Mouse (Mus musculus) spleen, postnatal 36 days (tissue): ENCODE results near the gene Sox4.

Experiments used
- DNase-seq, 2 experiments: peaks; one replicate each; pipeline ENCODE4 v3.0.0; 2022; ENCODE audit warnings: low spot score in 2 of 2, mixed read lengths in 1 of 2

The Sox4 gene

DNA sequence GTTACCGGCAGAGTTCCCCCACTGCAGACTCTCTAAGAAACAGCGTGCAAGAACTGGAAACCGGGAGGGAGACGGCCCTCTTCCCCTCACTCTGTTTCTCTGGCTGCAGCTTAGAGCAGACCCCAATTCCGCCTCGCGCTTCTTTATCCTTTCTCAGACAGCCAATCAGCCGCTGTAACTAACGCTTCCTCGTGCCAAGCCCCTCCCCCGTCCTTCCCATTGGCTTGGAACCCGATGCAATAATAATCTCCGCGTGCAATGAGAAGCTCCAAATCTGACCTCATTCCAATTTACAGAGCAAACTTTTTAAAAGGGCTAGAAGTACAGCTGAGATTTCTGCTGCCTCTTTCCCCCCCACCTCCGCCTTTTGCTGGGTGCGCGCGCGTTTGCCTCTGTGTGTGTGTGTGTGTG lies at the start of gene Sox4:
Gene Sox4 (minus strand): TSS at position 133 of the 411 bp plus-strand sequence.
- DNase-seq: peak; percentile 91 to 93

DNA sequence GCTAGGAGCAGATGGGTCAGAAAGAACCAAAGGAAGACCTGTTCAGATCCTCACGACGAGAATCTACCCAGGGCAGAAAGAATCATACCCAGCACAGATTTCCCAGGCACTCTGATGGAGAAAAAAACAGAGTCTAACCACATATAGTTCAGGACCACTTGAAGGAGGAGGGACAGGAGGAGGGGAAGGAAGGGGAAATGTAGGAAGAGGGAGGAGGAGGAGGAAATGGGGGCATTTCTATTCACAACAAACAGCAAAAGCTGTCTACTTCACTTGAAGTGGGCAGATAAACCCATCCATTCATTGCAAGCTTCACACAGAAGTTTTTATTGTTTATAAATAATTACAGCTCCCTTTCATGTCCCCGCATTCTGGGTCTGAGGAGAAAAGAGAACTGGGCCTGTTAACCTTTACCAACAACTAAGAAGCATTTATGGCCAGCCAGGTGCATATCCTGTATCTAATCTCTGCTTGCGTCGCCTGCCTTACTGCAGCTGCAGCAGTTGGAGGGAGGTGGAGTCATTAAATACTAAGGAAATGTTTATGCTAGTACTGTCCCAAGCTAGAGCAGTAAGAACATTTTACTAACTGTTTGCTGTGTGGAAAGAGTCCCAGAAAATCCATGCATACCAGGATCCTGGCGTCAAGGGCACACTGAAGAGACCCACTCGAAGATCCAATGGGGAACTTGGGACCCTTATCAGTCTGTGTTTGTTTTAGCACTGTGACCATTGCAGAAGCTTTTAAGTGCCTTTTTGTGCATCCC lies 38.6 kb upstream of the Sox4 start:
- DNase-seq: peak; percentile 6 to 18

DNA sequence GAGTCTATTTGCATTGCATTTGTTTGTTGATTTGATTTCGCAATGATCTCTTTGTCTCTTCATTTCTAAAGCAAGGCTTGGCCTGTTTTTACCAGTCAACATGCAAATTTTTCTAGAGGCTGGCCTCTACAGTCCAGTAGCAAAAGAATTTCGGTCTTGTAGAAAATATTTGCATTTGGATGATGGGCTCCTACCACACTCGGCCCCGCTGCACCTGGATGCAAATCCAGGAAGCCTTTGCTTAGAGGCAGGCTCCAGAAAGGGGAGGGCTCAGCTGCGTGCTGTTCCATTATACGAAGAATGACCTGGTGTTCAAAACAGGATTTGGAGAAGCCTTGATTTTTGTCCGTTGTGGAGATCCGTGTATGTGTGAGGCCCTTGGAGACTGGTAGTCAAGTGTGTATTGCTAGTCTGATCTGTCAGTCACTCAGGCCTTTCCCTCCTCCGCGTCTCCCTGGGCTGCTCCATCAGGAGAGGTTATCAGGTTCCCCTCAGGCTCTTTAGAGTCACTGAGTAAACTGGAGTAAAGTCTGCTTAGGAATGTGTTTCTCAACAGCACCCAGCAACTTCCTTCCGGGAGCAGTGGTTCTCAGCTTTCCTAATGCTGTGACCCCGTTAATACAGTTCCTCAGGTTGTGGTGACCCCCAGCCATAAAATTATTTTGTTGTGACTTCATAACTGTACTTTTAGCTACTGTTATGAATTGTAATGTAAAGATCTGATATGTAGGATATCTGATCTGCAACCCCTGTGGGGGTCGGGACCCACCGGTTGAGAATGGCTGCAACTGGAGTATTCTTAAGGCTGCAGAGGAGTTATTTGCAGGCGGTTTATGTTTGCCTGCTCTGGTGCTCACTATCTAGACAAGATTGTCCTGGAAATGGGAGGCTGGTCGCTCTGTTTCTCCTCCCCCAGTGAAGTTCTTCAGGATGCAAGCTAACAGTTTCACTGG lies 35.5 kb upstream of the Sox4 start:
- DNase-seq: no peak

- no peak for DNase-seq
Observed at GRCm38 (mm10) chr13:28980681-28981080, 27.2 kb upstream of the Sox4 start.

GRCm38 (mm10) chr13:28975011-28975410 lies 21.5 kb upstream of the Sox4 start:
- DNase-seq: no peak

- DNase-seq: no peak
Observed at GRCm38 (mm10) chr13:28974597-28974996, 21.1 kb upstream of the Sox4 start.

DNA sequence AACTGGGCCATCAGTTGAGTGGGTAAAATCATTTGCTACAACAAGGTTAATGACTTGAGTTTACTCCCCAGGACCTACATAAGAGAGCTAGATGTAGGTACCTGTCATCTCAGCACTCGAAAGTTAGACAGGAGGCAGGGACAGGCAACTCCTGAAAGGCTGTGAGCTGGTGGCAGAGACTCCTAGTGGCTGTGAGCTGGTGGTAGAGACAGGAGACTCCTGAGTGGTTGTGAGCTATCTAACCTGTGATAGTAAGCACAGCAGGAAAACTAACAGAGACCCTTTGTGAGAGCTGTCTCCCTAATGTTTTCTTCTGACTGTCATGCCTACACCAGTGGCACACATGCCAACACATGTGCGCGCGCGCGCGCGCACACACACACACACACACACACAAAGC lies 7.4 kb upstream of the Sox4 start:
- no peak for DNase-seq

DNA sequence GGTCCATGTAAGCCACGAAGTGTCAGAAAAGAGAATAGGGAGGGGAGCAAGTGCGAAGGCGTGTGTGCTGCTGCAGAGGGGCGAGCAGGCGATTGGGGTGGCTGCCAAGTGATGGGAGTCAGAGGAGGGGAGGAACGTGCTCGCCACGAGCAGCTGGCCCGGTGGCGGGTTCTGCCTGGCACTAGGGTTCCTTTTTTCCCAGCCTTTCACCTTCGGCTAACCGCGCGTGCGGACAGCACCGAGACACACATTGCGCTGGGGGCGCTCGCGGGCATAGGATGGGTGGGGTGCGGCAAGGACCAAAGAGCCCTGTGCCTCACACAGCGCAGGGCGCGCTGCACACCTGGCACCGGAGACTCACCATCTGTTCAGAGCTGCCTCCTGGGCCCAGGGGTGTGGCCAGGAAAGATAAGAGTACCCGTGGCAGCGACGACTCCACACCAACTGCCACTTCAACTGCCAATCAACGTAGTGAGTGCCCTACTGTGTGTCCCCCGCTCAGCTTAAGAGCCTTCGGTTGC lies 6.0 kb upstream of the Sox4 start:
- peak; percentile 78 to 80 for DNase-seq

GRCm38 (mm10) chr13:28959068-28959440 lies 5.5 kb upstream of the Sox4 start:
- DNase-seq: peak in 1 of 2 experiments; percentile 6

GRCm38 (mm10) chr13:28958211-28959067 lies 4.9 kb upstream of the Sox4 start:
- DNase-seq: peak; percentile 56

DNA sequence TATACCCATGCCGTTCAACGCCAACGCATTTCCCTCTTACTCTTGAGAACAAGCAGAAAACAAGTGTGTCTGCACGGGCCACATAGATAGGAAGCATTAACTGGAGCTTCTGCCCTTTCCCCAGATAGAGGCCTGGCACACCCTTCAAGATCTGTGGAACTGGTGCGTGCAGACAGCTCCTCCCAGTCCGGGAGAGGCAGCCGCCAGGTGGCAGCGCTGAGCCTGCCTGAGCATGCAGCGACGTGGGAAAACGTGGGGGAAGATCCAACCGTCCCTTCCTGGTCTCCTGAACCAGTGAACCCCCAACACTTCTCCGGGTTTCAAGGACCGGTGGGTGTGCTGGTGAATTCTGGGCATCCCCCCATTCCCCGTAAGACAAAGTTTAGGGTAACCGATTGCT lies 4.3 kb upstream of the Sox4 start:
- DNase-seq: peak; percentile 83 to 85

- DNase-seq: peak; percentile 32 to 33
Observed at GRCm38 (mm10) chr13:28952576-28953571, 639 bp downstream of the Sox4 start.

DNA sequence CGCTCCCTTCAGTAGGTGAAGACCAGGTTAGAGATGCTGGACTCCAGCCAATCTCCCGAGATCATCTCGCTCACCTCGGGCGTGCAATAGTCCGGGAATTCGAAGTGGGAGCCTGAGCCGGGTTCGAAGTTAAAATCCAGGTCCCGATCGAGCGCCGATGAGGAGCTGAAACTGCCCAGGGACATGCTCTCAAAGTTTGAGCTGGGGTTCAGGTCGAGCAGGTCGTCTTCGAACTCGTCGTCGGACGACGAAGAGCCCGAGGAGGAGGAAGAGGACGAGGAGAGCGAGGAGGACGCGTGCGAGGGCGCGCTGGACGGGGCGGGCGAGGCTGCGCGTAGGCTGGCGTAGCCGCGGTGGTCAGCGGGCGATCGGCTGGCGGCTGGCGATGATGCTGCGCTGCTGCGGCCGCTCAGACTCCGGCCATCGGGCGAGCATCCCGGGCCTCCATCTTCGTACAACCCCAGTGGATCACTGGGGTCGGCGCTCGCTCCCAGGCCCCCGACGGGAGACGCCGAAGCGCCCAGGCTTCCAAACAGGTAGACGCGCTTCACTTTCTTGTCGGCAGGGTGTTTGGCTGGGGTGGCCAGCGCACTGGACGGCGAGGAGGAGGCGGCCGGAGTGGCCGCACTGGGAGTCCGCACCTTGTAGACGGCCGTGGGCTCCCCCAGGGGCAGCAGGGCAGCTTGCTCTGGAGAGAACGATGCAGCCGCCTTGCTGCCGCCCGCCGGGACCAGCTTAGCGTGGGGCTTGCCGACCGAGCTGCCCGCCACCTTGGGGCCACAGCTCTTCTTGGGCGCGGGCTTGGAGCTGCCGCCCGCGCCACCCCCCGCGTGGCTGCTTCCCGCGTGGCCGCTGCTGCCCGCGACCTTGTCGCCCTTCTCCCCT lies 1.6 kb downstream of the Sox4 start:
- DNase-seq: peak; percentile 16 to 23

- DNase-seq: peak in 1 of 2 experiments; percentile 15
Observed at GRCm38 (mm10) chr13:28950623-28951491, 2.7 kb downstream of the Sox4 start.

DNA sequence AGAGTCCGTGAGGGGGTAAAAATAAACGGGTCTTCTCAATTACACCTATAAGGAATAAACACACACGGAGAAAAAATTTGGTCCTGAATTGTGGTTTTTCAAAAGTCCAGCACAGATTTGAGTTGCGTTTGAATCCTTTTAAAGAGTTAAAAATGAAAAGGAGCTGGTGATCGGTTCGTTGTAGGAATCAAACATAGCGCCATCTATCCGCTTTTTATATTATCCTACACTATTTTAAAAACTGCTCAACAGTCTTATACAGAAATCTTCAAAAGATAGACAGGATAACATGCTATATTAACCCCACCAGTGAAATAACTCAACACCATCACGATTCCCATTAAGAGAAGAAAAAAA lies 3.3 kb downstream of the Sox4 start:
- no peak for DNase-seq

DNA sequence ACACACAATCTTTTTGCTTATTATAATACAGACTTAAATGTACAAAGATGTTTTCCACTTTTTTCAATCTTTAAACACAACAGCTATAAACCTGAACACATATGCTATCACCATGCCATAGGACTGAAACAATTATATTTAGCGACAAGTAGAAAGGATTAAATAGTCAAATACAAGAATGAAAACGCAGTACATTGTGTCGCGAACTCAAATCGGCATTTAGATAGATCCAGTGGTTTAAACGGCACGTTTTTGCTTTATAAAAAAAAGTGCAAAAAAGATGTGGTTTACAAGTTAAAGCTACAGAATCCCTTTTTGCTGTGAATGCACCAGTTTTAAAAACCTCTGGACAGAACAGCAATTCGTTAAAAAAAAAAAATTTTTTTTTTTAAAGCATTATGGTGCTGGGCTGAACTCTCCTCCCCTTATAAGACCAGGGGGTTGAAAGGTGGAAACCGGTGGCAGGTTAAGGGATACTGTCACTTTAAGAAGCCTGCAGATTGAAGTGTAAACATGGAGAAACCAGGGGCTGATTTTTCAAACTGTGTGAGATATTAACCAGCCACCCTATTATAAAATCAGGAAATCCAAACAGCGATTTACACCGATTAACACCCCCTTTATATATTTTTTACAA lies 4.1 kb downstream of the Sox4 start:
- DNase-seq: no peak

GRCm38 (mm10) chr13:28948541-28948940 lies 5.0 kb downstream of the Sox4 start:
- DNase-seq: no peak
